Mouse (Mus musculus): ENCODE measurements around the gene Eif3a.

The Eif3a gene

DNA sequence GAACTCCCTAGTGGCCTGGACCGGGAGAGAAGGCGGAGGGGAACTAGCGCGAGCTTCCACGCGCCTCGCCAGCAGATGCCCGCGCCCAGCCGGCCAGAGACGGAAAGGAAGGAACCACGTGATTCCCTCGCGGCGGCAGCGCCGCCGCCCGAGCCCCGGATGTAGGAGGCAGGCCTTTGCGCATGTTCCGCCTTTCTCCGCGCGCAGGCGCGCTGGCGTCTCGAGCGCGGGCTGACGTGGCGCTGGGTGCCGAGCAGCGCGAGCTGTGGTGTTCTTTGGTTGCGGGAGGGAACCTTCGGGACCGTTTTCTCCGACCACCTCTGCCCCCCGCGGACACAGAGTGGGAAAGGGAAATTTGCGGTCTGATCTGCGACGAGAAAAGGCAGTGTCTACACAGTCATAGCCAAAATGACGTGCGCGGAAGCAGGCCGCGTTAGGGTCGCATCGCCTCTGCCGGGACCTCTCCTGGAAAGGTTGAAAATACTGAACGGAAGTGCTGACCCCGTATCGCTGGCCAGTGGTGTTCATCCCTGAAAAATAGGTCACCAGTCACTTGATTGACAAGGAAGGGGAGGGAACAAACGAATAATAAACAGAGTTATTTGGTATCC, at the start of gene Eif3a:
Eif3a (minus strand) TSS at position 108 of the 611 bp plus-strand sequence.
- DNase-seq (ENCODE audit: low spot score in 2 of 2) = peak; percentile 94

DNA sequence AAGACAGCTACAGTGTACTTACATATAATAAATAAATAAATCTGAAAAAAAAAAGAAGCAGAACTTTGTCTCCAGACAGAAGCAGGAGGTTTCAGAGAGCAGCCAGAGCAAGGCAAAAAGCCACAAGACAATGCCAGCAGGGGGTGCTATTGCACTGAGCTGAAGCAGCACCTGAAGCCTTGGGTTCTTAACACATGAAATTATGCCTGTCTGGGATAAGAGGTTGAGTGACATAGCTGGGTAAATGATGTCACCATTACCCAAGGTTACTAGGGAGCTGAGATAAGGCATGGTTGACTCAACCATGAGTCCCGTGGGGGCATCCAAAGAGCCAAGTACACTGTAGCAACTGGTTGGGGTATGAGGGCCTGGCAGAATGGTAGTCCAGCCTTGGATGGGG, 47.3 kb upstream of the Eif3a start:
- peak; percentile 48 to 72 for DNase-seq (ENCODE audit: low spot score in 2 of 2)

DNA sequence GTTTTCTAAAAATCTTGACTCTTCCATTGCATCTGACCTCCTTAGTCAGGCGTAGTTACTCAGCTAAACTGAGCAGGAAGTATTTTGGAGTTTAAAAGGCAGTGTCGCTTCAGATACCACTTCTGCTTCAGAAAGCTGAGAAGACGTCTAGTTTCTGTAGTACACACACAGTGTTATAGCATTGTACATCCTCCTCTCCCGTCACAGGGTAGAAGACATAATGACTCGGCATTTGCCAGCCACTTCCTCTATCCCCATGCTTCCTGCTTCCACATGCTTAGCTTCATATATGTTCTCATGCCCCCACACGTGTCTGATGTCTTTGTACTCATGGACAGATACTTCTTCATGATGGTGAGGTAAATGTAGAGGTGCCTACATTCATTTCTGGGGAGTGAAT, 28.2 kb upstream of the Eif3a start:
- DNase-seq (ENCODE audit: low spot score in 2 of 2) = no peak

DNA sequence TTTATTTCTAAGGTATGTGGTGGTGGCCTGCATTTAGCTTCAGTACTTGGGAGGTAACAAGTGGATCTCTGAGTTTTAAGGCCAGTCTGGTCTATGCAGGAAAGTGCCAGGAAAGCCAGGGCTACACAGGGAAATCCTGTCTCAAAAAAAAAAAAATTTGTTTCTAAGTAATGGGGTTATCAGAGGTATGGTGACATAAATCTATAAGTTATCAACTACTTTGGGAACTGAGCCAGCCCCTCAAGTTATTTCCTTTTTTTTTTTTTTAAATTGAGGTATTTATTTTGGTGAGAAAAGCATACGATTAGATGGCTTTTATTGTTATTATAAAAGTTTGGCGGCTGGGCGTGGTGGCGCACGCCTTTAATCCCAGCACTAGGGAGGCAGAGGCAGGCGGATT, 22.7 kb upstream of the Eif3a start:
- DNase-seq (ENCODE audit: low spot score in 2 of 2) = no peak

DNA sequence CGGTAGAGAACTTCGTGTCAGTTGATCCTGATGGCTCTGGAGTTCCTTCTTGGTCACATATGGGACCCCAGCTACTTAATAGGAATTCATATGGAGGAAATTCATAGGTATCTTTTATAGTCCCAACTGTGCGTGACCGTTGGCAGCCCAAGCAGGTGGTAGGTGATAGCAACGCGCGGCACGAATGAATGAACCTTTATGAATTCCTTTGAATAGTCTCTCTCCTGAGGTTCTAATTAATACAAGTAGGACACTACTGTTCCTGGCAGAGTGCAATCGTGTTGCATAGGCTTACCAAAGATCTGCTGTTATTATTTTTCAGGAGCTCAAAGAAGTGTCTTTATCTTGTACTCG, 21.6 kb upstream of the Eif3a start:
- no peak for DNase-seq (ENCODE audit: low spot score in 2 of 2)

DNA sequence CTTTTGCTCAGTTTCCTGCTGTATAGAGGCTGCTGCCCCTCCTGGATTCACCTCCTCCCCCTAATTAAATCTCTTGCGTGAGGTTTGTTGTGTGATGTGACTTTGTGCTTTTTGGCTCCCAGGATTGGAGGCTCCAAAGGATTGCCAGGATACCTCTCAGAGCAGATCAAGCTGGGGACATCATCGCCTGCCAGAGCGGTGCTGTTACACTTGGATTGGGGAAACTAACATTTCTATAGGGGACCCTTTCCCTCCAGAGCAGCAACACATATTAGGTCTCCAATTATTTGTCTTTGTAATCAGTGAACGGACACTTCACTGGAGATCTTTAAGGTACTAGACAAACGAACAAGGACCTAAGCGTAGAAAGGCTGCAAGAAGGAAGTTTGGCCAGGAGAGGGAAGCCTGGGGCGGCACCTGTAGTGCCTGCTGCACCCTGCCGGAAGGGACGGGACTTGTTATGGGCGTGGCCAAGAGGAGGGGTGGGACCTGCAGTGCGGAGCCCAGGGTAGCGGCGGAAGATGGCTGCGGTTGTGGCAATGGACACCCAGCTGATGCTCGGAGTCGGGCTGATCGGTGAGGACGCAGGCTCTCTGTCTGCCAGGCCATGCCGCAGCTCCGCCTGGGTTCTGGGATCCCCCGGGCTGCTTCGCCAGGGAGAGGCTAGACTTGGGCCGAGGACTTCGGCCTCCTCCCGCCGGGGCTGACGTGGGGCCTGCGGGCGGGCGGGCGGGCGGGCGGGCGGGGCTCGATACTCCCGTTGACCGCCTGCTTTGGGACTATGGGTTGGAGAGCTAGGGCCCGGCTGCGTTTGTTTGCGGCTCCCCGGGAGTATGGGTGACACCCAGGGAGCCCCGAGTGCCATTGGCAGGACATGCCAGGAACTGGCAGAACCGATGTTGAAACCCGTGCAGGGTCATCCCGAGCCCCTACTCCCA, 20.9 kb upstream of the Eif3a start, which contains the start of gene Fam45a:
Fam45a (plus strand) TSS at position 488 of the 938 bp plus-strand sequence.
- DNase-seq (ENCODE audit: low spot score in 2 of 2) = peak; percentile 86 to 91

DNA sequence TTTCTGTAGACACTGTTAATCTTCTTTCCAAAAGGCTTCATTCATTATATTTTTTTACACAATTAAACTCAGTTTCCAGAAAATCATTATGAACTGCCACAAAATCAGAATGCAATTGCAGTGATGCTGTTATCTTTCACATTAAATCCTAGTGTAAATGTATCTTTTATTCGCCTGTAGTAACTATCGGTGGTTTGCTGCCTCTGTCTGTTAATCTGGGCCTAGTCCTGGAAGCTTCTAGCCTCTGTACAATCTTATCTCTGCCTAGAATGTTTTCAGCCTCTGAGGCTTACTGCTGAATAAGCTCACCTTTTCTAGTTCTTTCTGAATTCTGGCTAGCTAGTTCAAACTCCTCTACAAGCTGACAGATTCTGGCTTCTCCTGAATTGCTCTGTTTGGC, 19.5 kb upstream of the Eif3a start:
- DNase-seq (ENCODE audit: low spot score in 2 of 2) = no peak

DNA sequence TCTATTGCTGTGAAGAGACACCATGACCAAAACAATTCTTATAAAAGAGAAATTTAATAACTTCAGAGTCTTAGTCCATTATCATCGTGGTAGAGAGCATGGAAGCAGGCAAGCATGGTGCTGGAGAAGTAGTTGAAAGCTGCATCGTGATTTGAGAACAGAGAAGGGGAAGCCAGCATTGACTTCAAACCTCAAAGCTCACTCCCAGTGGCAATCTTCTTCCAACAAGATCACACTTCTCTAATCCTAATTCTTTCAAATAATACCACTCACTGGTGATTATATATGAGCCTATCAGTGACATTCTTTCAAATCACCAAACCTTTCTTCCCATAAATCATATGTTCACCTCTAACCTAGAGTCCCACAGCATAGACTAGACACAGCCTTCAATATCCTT, 14.4 kb upstream of the Eif3a start:
- DNase-seq (ENCODE audit: low spot score in 2 of 2) = no peak

DNA sequence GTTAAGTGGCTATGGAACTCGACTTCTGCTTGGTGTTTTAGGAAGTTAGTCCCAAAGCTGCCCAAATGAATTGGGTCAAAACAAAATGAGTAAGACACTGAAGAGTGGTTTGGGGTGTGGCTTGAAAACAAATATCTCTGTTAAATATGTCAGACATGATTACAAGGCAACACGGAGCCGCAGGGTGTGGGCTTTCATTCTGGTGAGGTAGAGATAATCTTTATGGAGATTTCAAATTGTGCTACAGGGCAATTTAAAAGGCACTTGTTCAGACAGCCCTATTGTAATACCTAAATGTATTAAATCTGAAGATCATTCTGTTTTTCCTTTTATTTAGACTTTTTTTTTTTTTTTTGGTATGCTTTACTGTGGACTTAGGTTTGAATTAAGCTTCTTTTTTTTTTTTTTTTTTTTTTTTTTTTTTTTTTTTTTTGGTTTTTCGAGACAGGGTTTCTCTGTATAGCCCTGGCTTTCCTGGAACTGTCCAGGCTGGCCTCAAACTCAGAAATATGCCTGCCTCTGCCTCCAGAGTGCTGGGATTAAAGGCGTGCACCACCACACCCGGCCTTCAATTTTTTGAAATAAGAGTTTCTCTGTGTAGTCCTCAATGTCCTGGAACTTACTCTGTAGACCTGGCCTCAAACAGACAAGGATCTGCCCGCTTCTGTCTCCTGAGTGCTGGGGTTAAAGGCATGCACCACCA, 9.6 kb upstream of the Eif3a start:
- no peak for DNase-seq (ENCODE audit: low spot score in 2 of 2)

DNA sequence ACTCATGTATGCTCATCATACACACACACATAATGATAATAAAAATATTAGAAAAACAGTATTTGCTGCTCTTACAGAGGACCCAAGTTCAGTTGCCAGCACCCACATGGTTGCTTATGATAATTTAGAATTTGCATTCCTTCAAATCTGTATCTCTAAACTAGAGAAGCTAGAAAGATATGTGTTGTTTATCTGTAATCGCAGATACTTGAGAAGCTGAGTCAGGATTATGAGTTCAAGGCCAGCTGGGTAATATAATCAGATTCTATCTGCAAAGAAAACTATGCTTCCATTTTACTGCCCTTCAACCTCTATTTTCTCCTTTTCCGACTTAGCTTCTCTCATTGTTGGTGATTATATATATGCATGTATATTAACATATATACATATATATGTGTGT, 7.0 kb upstream of the Eif3a start:
- no peak for DNase-seq (ENCODE audit: low spot score in 2 of 2)

DNA sequence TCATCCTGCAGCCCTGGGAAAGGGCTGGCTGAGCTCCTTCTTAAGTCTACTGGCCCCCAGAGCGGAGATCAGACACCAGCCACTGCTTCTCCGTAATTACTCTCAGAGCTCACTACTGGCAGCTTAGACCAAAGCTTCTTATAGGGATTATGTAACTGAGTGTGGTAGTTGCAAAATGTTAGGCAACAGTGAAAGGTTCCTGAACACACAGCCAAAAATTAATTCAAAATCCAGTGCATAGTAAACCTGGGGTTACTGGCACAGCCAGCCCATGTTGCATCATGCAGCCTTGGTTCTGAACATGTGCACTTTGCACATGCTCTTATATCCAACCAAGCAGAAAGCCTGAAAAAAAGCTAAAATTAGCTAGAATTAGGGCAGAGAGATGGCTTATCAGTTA, 4.8 kb upstream of the Eif3a start:
- DNase-seq (ENCODE audit: low spot score in 2 of 2) = no peak

DNA sequence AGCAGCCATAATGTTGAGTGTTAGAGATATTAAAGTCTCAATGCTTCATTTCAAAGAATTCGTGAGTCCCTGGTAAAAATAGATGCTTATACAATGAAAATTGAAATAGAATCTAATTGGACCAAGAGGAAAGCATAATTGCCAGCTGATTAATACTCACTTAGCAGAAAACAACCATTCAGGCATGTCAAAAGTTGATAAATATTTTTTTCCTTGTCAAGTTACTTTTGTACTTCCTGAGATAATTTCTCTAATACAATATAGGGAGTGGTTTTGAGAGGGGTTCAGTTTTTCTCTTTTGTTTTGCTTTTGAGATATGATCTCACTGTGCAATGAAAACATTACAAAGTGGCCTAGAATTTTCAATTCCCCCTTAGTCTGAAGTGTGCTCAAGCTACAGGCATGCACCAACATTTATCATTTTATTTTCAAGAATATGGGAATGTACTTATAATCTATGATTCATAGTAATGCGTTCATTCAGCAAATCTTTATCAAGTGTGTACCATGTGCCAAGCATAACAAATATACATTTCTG, 2.8 kb upstream of the Eif3a start:
- DNase-seq (ENCODE audit: low spot score in 2 of 2) = no peak

DNA sequence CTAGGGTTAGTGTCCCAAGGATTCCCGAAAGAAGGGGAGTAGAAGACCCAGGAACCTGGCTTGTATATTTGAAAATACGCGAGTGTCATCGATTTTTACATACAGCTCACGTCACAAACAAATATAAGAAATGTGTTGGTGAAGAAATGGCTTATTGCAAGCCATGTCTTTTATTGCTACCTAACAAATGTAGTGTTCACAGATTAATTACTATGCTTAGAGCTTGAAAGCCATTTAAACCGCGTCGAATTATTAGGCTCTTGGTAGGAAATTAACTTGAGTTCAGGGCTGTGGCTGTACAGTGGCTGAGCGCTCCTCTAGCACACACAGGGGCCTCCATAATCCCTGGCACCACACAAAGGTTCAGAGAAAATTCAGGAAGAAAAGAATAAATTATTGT, 706 bp upstream of the Eif3a start:
- DNase-seq (ENCODE audit: low spot score in 2 of 2) = no peak

DNA sequence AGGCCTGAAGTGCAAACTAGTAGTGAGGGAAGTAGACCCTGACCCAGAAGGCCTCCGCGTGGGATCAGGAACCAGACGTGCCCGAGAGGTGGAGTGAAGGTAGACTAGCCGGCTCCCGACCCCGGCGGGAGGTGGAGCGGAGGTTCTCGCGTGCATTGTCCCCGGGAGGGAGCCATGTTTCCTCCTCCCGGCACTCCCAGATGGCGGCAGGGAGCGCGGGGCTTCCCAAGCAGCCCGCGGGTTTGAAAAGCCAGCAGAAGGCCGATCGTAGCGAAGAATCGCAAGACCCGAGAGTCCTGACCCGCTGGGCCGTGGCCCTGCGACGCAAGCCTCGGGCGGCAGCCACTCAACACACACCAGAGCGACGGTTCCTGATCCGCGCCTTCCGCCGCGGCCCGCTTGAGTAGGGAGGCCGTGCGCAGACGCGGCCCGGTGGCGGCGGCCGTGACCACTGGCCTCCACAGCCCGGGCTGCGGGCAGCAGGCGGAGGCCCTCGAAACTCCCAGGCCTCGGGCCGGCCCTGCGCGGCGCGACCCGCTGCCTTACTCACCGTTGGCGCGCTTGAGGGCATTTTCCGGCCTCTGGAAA, 445 bp downstream of the Eif3a start:
- DNase-seq (ENCODE audit: low spot score in 2 of 2) = peak; percentile 54 to 71

DNA sequence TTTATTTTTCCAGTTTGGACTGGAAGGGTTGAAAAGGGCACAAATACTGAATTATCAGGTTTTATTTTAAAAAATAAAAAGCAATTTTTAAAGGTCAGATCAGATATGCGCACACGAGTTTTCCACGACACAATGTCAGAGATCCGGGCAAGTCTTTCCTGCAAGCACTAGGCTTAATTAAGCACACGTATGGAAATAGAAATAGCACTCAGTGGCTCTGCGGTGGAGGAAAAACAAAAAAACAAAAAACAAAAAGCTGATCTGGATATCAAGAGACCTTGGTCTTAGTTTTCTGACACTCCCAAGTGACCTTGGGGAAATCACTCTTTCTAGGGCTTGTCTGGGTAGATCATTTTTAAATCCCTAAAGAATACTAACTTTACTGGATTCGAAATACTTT, 1.0 kb downstream of the Eif3a start:
- no peak for DNase-seq (ENCODE audit: low spot score in 2 of 2)

DNA sequence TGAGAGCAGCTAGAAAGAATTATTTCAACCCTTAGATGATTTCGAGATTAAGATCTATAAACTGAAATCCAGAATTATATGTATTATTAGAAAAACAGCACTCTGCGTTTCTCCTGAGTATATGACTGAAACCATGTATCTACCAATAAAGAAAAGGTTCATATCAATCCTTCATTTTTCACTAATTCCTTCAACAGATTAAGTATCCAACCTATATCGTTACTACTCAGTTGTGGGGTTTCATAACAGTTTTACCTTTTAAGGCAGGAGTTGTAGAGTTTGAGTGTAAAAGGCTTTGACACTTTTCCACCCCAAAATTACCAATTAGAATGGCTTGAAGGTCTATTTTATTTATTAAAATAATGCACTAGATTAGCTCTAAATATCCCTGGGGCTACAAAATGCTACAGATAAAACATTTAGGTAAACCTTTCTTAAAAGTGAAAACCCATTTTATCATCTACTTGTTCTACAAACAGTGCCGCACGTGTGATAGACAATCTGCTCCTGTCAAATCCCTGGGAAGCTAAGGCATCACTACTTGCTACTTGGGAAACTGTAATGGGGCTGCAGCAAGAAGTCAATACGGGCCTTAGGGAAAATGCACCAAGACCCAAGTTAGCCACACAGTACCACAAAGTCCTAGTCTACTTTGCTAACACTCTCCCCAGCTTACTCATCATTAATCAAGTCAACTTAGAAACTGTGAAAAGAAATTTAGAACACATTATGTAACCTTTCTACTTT, 2.1 kb downstream of the Eif3a start:
- no peak for DNase-seq (ENCODE audit: low spot score in 2 of 2)

DNA sequence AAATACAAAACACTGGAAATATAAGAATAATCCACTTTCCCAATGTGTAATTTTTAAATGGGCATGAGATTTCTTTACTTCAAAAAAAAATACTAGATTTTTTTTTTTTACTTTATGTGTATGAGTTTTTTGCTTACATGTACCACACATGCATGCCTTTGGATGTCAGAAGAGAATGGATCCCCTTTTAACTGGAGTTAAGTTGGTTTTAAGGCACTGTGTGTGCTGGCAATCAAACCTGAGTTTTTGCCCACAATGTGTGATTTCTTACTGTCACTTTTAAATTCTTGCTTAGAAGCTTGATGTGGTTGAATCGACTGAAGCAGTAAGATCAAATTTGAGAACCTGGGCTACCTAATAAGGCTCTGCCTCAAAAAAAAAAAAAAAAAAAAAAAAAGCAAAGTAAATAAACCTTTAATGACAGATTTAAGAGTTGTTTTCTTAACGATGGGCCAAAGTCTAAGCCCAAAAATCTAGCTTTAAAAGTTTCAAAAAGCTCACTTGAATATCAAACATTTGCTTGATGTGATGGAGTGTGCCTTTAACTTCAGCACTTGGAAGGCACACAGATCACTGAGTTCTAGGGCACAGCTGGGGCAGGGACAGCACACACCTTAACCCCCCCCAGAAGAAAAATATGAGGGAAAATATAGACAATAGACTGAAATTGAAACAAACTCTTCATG, 2.9 kb downstream of the Eif3a start:
- no peak for DNase-seq (ENCODE audit: low spot score in 2 of 2)

DNA sequence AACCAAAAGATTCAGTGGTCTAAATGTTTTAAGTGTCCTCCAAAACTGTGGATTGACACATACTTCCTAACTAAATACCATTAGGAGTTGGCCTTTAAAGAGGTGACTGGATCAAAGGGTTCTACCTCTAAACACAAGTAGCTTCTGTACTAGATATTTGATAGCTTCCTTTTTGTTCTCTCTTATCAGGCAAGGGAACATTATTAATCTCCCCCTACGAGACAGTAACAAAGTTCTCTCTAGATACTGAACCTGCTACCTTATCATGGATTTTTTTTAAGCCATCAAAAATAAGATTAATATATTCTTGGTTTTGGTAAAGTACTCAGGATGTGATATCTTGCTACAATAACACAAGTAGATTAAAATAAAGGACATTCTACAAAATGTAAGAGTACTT, 5.7 kb downstream of the Eif3a start:
- DNase-seq (ENCODE audit: low spot score in 2 of 2) = no peak

DNA sequence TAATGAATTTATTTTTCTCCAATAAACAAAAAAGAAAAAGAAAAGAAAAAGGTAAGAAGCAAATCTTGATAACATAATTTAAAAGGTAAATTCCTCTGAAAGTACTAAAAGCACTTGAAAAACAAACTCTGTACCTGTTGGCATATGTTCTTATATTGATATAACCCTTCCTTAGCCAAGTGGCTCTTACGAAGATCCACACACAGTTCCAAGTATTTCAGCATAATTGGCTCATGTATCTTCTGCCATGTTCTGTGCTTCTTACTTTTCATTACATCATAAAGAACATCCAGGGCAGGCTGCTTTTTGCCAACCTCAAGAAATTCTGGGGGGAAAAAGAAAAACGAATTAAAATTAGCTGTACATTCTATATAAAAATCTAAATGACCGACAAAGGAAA, 8.4 kb downstream of the Eif3a start:
- no peak for DNase-seq (ENCODE audit: low spot score in 2 of 2)

DNA sequence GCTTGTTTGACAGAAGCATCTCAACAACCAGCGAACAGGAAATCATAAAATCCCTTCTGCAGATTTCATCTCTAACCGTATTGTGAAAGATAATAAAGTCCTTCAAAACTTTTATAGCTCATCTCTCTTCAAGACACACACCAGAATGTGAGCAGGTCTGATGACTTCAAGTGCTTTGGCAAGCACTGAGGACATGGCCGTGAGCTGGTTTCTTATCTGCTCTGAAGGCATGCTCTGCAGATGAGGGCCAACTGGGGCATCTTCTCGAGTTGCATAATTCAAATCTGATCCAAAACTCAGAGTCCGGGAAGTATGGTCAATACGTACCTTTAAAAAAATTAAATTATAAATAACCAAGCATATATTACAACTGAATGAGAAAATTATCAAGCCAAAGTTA, 17.1 kb downstream of the Eif3a start:
- DNase-seq (ENCODE audit: low spot score in 2 of 2) = no peak

Measured in urinary bladder, postnatal 4 days (tissue).